Mouse (Mus musculus): ENCODE measurements around the gene Fer. TPM values are rescaled to one million over a fixed set of nuclear protein-coding genes. Genes with fewer than 3 reads are reported as not detected.
A peak's percentile ranks its signal among the peaks of the same experiment; 100 is the strongest.

Fer gene
- total and polyA plus RNA-seq, 2 experiments from 2014 or later = 22.6 to 22.7 TPM

DNA sequence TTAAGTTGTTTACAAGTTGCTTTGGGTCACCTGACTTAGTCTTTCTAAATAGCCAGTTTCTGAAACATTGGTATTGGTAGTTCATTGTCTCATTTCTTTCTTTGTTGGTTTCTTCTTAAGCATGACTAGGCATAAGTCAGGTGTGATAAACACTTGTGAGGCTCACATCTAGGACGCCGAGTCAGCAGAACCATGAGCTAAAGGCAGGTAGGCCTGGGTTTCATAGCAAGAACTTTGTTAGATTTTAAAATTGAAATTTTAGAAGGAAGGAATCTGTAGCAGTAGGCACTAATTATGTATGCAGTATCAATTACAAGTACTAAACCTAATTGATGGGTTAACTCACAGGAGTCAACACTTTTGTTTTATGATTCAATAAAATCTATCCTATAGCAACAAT, 83.9 kb downstream of the Fer start:
- WGBS = 95% methylated on average over 2 of the region's 2 CpGs
- Histone ChIP-seq H3K4me3 (ENCODE audit: low read depth, low read length) (no peak overlapping the region), H3K27me3 (ENCODE audit: insufficient read depth, low read length) (no peaks in the 10 kb centered on the region), H3K27ac (ENCODE audit: low read depth, low read length) (no peak overlapping the region), H3K9ac (replicated peaks; ENCODE audit: low read length, poor library complexity, severe bottlenecking) (no peak overlapping the region), H3K4me1 (ENCODE audit: insufficient read depth, low read length) (no peaks in the 10 kb centered on the region), H3K9me3 (ENCODE audit: low read length) (no peaks in the 10 kb centered on the region), H3K4me2 (ENCODE audit: low read depth, low read length, poor library complexity, severe bottlenecking) (no peak overlapping the region), H3K36me3 (ENCODE audit: insufficient read depth, low read length) (no peaks in the 10 kb centered on the region)
- DNase-seq (ENCODE audit: low spot score) = no peak
- ATAC-seq (ENCODE audit: low FRiP score) = no peak
- no peak for TF ChIP-seq CTCF (IDR thresholded peaks at IDR 0.05)

DNA sequence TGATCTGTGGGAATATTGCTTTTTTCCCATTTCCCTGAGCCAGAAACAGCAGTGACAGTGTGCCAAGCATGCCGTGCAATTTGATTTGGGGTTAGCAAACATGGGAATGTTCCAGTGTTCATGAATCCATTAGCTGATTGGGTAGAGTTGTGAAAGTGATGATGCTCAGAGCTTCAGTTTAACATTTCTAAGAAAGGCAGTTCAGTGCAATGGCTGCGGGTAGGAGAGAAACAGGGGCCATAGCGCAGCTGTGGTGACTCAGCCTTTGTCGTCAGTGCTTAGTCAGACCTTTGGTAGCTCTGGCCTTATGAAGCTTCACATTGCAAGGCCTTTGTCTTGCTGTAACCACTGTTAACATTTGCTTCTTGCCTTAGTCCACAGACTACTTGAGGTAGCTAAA, 85.9 kb downstream of the Fer start:
- 93% methylated on average over 4 of the region's 4 CpGs for WGBS
- H3K27me3 ChIP-seq (ENCODE audit: insufficient read depth, low read length) = no peaks in the 10 kb centered on the region
- DNase-seq (ENCODE audit: low spot score) (no peak), ATAC-seq (ENCODE audit: low FRiP score) (no peak)
- no peaks in the 10 kb centered on the region for H3K4me1 ChIP-seq (ENCODE audit: insufficient read depth, low read length)
- no peak overlapping the region for H3K27ac ChIP-seq (ENCODE audit: low read depth, low read length)
- H3K36me3 ChIP-seq (ENCODE audit: insufficient read depth, low read length) = no peaks in the 10 kb centered on the region
- TF ChIP-seq CTCF (IDR thresholded peaks at IDR 0.05) = no peak
- H3K4me2 ChIP-seq (ENCODE audit: low read depth, low read length, poor library complexity, severe bottlenecking) = no peak overlapping the region
- H3K9me3 ChIP-seq (ENCODE audit: low read length) = no peaks in the 10 kb centered on the region
- H3K4me3 ChIP-seq (ENCODE audit: low read depth, low read length) = no peak overlapping the region
- no peak overlapping the region for H3K9ac ChIP-seq (replicated peaks; ENCODE audit: low read length, poor library complexity, severe bottlenecking)

DNA sequence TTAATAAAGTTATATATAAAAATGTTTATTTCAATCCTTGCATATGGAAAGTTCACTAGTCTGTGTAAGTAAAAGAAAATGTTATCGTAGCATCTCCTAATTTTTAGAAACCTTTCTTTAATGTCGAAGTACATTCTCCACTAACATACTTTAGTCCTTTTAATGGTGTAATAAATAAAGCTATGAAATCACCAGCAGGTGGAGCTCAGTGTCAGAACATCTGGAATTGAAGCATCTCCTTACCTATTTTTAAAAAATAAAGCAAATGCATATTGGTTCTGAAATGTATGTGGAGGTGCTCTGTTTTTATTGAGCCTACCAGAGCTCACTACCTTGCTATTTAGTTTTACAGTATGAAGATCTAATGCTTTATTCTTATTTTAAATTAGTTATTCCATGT, 88.6 kb downstream of the Fer start:
- ATAC-seq (ENCODE audit: low FRiP score) (no peak), DNase-seq (ENCODE audit: low spot score) (peak; percentile 62)
- no peak overlapping the region for H3K9ac ChIP-seq (replicated peaks; ENCODE audit: low read length, poor library complexity, severe bottlenecking)
- TF ChIP-seq CTCF (IDR thresholded peaks at IDR 0.05) = peak; percentile 80
- H3K4me1 ChIP-seq (ENCODE audit: insufficient read depth, low read length) = no peaks in the 10 kb centered on the region
- H3K4me3 ChIP-seq (ENCODE audit: low read depth, low read length) = no peak overlapping the region
- no peaks in the 10 kb centered on the region for H3K27me3 ChIP-seq (ENCODE audit: insufficient read depth, low read length)
- WGBS = 74% methylated on average over 2 of the region's 2 CpGs
- H3K36me3 ChIP-seq (ENCODE audit: insufficient read depth, low read length) = no peaks in the 10 kb centered on the region
- H3K9me3 ChIP-seq (ENCODE audit: low read length) = no peaks in the 10 kb centered on the region
- no peak overlapping the region for H3K4me2 ChIP-seq (ENCODE audit: low read depth, low read length, poor library complexity, severe bottlenecking)
- no peak overlapping the region for H3K27ac ChIP-seq (ENCODE audit: low read depth, low read length)

DNA sequence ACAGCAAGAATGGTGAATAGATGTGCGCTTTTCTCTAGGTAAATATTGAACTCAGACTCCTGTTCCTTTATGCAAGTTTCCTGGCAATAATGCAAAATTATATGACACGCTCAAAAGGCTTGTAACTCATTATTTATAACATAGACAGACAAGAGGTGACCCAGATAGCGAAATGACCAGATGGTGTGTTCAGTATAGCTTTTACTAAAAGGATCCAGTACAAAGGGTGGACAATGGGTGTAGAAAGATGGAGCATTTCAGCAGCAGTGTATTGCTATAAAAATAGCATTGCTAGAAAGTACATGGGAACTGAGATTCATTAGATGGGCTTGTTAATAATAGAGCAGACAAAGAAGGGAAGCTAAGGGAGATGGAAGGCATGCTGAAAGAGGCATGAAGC, 104.2 kb downstream of the Fer start:
- no peaks in the 10 kb centered on the region for H3K36me3 ChIP-seq (ENCODE audit: insufficient read depth, low read length)
- WGBS = 92% methylated on average over 3 of the region's 3 CpGs
- no peaks in the 10 kb centered on the region for H3K27me3 ChIP-seq (ENCODE audit: insufficient read depth, low read length)
- no peak for TF ChIP-seq CTCF (IDR thresholded peaks at IDR 0.05)
- no peak overlapping the region for H3K4me3 ChIP-seq (ENCODE audit: low read depth, low read length)
- H3K4me2 ChIP-seq (ENCODE audit: low read depth, low read length, poor library complexity, severe bottlenecking) = no peak overlapping the region
- H3K9ac ChIP-seq (replicated peaks; ENCODE audit: low read length, poor library complexity, severe bottlenecking) = no peak overlapping the region
- ATAC-seq (ENCODE audit: low FRiP score) = no peak
- H3K4me1 ChIP-seq (ENCODE audit: insufficient read depth, low read length) = peaks cover 4% of the 10 kb centered on the region; the same call in 1 of the 2 replicates
- no peaks in the 10 kb centered on the region for H3K9me3 ChIP-seq (ENCODE audit: low read length)
- no peak overlapping the region for H3K27ac ChIP-seq (ENCODE audit: low read depth, low read length)
- no peak for DNase-seq (ENCODE audit: low spot score)

DNA sequence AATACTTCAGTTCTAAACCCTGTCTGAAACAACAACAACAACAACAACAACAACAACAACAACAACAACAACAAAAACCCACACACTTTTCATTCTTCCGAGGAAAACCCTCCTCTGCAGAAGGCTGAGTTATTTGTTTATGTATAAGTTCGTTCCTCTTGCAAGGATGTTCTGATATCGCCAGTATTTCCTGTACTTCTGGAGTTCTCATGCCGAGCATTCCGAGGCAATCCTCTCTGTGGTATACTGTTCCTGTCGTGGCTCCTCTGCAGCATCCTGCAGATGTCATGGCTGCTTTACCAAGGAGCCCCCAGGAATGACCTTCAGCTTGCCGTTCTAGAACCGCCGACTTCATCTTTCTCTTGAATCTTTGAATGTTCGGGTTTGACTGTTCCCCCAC, 106.6 kb downstream of the Fer start:
- WGBS = 71% methylated on average over 10 of the region's 10 CpGs
- H3K27me3 ChIP-seq (ENCODE audit: insufficient read depth, low read length) = no peaks in the 10 kb centered on the region
- ATAC-seq (ENCODE audit: low FRiP score) (no peak), DNase-seq (ENCODE audit: low spot score) (no peak)
- no peak overlapping the region for H3K4me3 ChIP-seq (ENCODE audit: low read depth, low read length)
- no peak overlapping the region for H3K4me2 ChIP-seq (ENCODE audit: low read depth, low read length, poor library complexity, severe bottlenecking)
- no peaks in the 10 kb centered on the region for H3K9me3 ChIP-seq (ENCODE audit: low read length)
- peaks cover 4% of the 10 kb centered on the region; the same call in 1 of the 2 replicates for H3K4me1 ChIP-seq (ENCODE audit: insufficient read depth, low read length)
- no peak for TF ChIP-seq CTCF (IDR thresholded peaks at IDR 0.05)
- 0 out of 2 replicates have a peak, but pooled peaks cover 2% of the 10 kb centered on the region for H3K36me3 ChIP-seq (ENCODE audit: insufficient read depth, low read length)
- no peak overlapping the region for H3K27ac ChIP-seq (ENCODE audit: low read depth, low read length)
- H3K9ac ChIP-seq (replicated peaks; ENCODE audit: low read length, poor library complexity, severe bottlenecking) = no peak overlapping the region

DNA sequence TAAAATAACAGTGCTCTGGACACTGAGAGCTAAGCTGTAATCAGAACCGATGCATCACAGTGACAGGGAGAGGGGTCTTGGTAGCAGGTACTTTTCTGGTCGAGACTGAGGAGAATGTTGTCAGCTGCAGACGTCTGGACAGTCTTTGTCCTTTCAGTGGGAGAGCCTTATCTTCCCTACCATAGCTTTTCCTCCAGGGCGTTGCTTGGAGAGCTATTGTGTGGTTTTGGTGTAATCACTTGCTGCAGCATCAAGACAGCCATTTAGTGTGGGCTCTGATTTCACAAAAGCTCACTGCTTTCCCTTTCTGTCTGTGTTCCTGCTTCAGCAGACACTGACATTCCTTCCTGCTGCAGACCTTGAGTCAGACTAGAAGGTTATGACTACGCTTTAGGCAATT, 107.4 kb downstream of the Fer start:
- Histone ChIP-seq H3K9me3 (ENCODE audit: low read length) (no peaks in the 10 kb centered on the region), H3K4me2 (ENCODE audit: low read depth, low read length, poor library complexity, severe bottlenecking) (no peak overlapping the region), H3K4me1 (ENCODE audit: insufficient read depth, low read length) (peaks cover 4% of the 10 kb centered on the region; the same call in 1 of the 2 replicates), H3K36me3 (ENCODE audit: insufficient read depth, low read length) (0 out of 2 replicates have a peak, but pooled peaks cover 2% of the 10 kb centered on the region), H3K9ac (replicated peaks; ENCODE audit: low read length, poor library complexity, severe bottlenecking) (no peak overlapping the region; the same call in 1 of the 2 replicates), H3K27ac (ENCODE audit: low read depth, low read length) (peak overlapping the region; percentile 32; the same call in 1 of the 2 replicates), H3K27me3 (ENCODE audit: insufficient read depth, low read length) (no peaks in the 10 kb centered on the region), H3K4me3 (ENCODE audit: low read depth, low read length) (no peak overlapping the region)
- no peak for ATAC-seq (ENCODE audit: low FRiP score)
- DNase-seq (ENCODE audit: low spot score) = no peak
- no peak for TF ChIP-seq CTCF (IDR thresholded peaks at IDR 0.05)
- whole genome bisulfite sequencing = 29% methylated on average over 5 of the region's 5 CpGs
